Mouse (Mus musculus): Measurements from ENCODE around the gene Lbhd2. TPM values are rescaled to one million over a fixed set of nuclear protein-coding genes. Genes with fewer than 3 reads are reported as not detected.

The Lbhd2 gene
- total RNA-seq, 2 experiments from 2014 or later, result not detected

DNA sequence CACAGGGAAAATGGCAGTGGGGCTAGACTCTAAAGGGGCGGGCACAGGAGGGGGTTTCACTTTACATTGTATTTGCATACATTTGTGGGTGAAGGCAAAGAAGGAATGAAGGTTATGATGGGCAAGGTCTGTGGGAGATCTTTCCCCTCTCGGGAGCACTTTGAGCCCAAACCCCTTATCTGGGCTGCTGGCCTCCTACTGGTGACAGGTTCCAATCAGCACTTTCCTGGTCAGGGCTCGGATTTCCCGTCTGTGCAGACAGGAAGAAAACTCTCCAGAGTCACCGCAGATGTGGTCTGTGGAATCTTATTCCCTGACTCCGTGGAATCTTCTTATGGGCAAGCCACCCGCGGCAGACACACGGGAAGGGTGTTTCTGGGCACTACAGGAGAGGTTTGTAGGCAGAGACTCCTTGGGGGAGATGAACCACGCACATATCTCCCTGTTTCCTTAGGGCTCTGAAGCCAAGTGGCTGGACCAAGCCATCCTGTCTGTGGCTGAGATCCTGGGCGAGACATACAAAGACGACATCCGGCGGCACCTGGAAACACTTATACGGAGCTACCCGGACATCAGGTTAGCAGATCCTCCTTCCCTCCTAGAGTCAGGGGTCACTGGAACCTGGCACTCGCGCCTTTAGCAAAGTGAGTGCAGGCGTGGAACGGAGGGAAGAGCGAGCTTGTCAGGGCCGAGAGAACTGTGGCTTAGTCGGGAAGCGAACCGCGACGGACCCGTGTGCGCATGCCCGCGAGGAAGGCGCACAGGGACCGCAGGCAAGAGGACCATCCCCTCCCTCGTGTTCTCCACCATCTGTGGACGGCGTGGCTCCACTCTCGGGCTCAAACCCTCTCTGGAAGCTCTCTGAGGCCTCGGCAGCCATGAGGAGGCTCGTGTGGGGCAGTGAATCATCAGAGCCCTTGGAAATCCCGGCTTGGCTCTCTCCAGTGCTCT is 22.6 kb downstream of the Lbhd2 start:
- intact Hi-C loops (cut with DNase I), result no loop called here
- DNase-seq (ENCODE audit: low spot score), result no peak

- no peak for DNase-seq (ENCODE audit: low spot score)
- intact Hi-C loops (cut with DNase I), result no loop called here
Measured at GRCm38 (mm10) chr12:111430049-111430867, 23.6 kb downstream of the Lbhd2 start.

DNA sequence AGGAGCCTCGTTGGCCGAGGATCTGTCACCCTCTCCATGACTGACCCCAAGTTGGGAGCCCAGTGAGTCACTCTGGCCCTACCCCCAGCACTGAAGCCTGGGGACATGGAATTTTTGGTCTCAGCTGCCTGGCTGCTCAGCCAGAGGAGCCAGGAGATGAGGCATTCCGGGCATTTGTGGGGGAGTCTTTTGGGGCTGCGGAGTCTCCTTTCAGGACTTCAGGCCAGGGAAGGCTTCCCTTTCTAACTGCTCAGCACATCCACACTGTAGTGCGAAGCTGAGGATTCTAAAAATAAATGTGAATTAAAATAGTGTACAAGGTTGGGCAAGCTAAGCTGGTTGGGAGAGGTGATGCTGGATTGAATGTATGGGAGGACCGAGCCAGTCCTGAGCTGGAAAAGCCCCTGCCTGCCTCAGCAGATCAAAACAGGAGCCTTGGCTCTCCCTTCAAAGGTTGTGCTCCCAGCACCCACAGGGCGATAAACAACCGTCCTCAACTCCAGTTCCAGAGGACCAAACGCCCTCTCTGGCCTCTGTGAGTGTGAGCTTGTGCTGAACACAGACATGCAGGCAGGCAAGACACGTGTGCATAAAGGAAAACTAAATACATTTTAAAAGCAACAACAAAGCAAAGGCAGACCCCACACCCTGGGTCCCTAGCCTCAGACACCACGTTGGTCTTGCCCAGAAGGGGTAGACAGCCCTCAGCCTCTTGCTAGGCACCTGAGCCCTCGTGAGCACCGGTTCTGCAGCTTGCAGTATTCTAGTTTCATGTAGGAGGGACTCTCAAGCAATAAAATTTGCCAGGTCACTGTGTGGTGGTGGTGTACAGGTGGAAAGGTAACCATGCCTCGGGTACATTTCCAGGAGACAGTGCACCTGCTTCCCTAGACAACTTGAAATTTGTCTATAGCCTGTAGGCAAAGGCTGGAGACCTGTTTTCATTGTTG is 24.5 kb downstream of the Lbhd2 start:
- no peak for DNase-seq (ENCODE audit: low spot score)
- intact Hi-C loops (cut with DNase I), result no loop called here

DNA sequence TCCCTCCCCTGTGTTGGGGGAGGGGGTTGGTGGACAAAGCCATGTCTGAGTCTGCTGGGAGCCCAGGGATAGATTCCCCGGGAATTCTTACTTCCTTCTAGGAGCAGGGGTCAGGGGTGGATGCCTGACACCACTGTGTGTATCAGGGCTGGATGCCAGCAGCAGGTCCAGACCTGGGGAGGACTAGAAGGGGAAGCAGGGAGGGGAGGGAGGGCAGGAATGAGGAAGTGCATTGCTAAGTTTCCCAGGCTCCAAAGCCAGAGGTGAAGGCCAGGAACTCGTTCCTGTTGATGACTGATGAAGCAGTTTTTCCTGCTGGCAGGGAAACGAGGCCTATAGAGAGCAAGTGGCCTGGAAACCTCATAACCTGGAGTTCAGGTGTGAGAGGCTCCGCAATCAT is 25.5 kb downstream of the Lbhd2 start:
- DNase-seq (ENCODE audit: low spot score), result no peak
- intact Hi-C loops (cut with DNase I), result no loop called here

DNA sequence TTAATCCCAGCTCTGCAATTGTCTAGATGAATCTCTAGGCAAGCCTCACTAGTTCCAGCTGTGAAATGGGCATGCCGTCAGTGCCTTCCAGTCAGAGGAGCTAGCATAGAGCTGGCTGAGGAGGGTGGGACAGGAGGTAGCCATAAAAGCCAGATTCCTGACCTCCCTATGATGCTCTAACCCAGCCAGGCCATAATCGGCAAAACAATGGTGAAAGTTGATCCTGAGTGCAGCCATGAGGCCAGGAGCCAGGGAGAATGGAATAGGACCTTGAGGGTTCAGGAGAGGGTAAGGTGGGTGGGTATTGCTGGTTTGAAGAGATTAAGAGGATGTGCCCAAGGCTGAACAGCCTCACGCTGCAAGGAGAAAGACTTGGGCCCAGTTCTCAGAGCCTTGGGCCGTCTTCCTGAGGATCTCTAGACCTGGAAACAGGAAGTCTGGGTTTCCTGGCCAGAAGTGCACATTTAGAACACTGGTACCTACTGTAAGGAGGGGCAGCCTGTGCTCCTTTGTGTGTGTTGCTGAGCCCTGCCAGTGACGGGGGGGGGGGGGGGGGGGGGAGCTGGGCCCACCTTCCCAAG is 26.2 kb downstream of the Lbhd2 start:
- no peak for DNase-seq (ENCODE audit: low spot score)
- intact Hi-C loops (cut with DNase I), result no loop called here

GRCm38 (mm10) chr12:111434164-111434744 is 27.6 kb downstream of the Lbhd2 start:
- intact Hi-C loops (cut with DNase I), result no loop called here
- DNase-seq (ENCODE audit: low spot score), result no peak

GRCm38 (mm10) chr12:111434745-111435327 is 28.2 kb downstream of the Lbhd2 start:
- DNase-seq (ENCODE audit: low spot score), result no peak
- intact Hi-C loops (cut with DNase I), result no loop called here

GRCm38 (mm10) chr12:111436170-111436569 is 29.6 kb downstream of the Lbhd2 start:
- no peak for DNase-seq (ENCODE audit: low spot score)
- intact Hi-C loops (cut with DNase I), result no loop called here

GRCm38 (mm10) chr12:111436640-111437039 is 30.0 kb downstream of the Lbhd2 start:
- intact Hi-C loops (cut with DNase I), result no loop called here
- DNase-seq (ENCODE audit: low spot score), result no peak

DNA sequence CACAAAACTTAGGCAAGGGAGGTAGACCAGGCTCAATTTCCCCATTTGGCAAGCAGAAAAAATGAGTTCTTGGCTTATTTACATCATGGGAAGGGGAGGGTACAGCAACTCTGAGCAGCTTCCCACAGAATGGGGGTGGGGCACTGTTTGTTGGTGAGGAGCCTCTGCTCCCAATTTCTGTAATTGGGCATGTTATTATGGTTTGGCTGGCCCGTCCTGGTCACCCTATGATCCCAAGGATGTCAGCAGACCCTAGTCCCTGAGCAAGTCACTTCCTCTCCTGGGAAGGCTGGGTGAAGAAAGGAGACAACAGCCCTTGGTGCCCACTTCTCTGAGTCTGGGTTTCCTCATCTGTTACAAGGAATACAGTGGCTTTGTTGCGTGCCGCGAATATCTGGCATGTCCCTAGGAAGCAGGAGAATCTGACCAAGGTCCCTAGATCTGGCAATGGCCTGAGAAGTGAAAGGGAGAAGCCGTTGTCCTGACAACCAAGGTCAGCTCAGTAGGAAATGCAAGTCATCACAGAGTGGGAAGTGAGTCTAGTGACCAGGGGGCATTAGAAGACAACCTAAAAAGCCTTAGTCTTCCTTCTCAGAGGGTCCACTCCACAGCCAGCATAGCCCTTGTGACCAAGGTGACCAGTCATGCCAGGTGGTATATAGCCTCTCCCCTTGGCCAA is 30.8 kb downstream of the Lbhd2 start:
- DNase-seq (ENCODE audit: low spot score), result no peak

DNA sequence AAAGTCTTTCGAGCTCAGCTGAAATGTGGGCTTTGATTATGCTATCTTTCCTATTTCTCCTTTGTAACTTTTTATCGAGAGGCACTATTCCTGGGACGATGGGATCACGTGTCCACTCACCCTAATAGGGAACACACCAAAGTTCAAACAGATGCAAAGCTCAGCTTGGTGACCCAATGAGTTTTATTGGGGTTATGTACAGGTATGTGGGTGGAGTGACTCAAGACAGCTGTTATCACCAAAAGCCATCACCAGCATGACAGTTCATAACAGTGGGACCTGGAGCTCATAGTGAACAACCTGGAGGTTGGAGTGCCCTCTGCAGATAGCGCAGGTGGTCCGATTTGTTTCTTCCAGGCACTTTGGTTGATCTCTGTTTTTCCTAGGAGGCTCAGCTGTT is 32.2 kb downstream of the Lbhd2 start:
- intact Hi-C loops (cut with DNase I), result no loop called here
- DNase-seq (ENCODE audit: low spot score), result no peak

More for the DNA sequence above, 30.8 kb downstream of the Lbhd2 start:
- intact Hi-C loops (cut with DNase I), result no loop called here

DNA sequence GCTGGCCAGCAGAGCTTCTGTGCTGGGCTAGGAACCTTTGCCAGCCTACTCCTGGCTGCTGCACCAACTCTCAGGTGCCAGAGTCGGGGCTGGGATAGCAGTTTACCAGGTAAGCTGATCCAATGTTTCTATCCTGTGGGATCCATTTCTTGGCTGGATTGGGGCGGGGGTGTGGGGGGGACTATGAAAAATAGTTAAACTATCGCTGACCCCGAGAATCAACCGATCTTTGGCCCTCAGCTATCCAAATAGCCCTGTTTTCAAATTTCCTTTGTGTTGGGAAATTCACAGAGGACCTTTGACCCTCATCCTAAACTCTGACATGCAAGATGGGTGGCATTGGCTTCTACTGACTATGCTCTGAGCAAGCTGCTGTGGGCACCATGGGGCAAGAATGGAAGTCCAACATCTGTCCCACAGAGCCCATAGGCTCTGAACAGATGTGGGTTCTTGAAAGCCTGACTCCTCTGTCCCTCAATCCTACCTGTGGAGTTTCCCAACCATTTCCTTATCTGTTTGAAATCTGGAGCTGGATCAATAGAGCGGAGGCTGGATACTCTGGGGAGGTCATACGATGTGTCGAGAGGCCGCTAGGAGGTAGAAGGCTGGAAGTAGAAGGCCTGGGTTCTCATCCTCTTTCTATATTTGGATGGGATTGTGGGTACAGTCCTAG is 34.2 kb downstream of the Lbhd2 start:
- no peak for DNase-seq (ENCODE audit: low spot score)
- intact Hi-C loops (cut with DNase I), result no loop called here

DNA sequence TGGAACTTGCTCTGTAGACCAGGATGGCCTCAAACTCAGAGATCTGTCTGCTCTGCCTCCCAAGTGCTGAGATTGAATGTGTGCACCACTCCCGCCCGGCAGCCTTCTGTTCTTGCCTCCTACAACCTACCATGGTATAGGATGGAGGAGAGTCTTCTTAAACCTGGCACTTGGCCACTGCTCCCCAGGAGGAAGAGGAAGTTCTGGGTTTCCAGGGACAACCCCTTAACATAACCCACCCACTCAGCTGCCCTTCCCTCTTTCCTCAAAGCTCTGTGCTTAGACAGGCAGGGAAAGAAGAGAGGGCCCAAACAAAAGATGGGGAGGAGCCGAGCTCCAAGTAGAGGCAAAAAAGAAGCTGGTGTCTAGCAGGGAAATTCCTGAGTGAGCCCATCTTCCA is 34.9 kb downstream of the Lbhd2 start:
- DNase-seq (ENCODE audit: low spot score), result no peak
- intact Hi-C loops (cut with DNase I), result no loop called here

DNA sequence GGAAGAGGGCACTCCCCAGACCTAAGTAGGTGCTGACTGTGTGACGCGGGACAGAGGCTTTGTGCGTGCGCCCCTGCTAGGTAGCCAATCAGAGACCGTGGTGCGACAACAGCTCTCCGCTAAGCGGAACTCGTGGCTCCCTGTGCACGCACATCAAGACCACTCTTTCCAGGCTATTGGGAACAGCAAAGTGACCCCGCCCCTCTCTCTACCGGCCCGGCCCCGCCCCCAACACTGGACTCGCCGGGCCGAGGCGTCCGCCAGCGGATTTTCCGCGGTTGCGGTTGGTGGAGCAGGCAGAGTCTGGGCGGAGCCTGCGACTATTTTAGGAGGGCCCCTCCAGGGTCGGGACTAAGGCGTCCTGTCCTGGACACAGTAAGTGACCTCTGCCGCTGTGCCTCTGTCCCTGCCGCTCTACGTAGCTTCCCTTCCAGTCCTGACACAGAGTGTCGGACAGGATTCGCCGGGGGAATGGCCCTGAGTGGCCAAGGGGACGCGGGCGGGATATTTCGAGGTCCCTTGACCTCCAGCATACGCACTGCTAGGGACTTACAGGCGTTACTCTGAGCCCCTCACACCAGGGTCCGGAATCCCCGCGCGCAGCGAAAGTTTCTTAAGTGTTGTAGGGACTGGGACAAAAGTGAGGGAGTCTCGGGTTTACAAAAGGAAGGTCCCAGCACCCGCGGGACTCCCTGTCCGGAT is 35.9 kb downstream of the Lbhd2 start, which contains the start of gene Tnfaip2:
Gene Tnfaip2, plus strand, starts transcription at position 161 of the 702 bp plus-strand sequence.
- DNase-seq (ENCODE audit: low spot score), result peak; percentile 78
- intact Hi-C loops (cut with DNase I), result no loop called here

DNA sequence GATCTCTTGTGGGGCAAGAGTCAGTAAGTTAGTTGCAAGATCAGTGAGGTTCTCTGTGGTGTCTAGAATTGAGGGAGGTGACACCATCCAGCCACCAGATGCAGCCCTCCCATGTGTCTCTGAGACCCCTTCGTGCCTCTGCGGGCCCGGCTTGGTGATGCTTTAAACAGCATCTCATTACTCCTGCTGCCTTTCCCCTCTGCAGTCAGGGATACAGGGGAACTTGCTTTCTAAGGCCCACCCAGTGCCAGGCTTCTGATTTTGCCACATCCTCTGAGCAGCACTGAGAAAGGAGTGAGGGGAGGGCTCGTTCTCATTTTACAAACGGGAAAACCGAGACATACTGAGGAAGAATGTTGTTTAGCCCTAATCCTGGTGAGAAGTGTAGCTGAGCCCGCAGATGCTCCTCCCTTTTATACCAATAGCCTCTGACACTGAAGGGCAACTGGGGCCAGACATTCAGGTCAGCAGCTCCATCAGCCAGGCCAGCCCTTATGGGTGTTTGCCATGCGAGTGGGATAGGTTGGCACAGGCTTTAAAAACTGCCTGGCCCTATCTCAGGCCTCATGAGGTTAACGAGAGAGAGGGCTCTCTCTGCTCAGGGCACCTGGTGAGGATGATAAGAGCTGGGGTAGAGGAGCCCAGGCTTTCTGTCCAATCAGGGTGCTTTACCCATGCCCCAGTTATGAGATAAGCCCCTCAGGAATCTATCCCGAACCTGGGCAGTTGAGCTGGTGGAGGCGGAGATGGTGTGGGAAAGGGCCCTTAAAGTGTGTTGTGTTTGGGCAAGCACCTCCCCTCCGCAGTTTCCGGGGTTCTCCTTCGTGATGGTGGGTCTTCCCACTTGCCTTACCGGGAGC is 36.6 kb downstream of the Lbhd2 start:
- DNase-seq (ENCODE audit: low spot score), result no peak

More for the DNA sequence above, 36.6 kb downstream of the Lbhd2 start:
- intact Hi-C loops (cut with DNase I), result no loop called here
